Mouse (Mus musculus) ZHBTc4 (cell line): ENCODE measurements at regions not wholly inside any gene's neighbourhood (a gene's known extent, or its start where the extent isn't known, plus 50 kb on each side); places are given as distances from the start of the nearest gene placed in this dataset.

ENCODE experiments used
- DNase-seq: peaks from one replicate; pipeline ENCODE4 v3.0.0-alpha.2; 2011; ENCODE audit warnings: low read depth, low spot score

DNA sequence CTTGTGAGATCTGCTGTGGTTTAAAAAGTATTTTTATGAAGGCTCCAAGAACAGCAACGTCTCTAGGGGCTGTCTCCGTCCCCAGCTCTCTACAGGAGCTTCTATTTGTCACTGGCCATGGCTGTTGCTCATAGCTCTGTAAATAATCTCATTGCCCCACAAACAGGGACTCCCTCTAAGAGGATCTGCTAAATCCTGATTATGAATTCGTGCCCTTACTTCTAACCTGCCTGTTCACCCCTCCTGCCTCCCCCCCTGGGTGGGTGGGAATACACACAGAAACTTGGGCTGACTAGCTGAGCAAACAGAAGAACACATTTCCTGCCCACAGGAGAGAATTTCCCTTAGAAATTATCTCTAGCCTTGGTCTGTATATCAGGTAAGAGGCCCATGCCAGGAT is 155.9 kb upstream of the Ncam1 start:
- DNase-seq = no peak

GRCm38 (mm10) chr9:49950321-49950720 is 151.6 kb upstream of the Ncam1 start:
- DNase-seq = no peak

GRCm38 (mm10) chr9:49948546-49948945 is 149.8 kb upstream of the Ncam1 start:
- no peak for DNase-seq

DNA sequence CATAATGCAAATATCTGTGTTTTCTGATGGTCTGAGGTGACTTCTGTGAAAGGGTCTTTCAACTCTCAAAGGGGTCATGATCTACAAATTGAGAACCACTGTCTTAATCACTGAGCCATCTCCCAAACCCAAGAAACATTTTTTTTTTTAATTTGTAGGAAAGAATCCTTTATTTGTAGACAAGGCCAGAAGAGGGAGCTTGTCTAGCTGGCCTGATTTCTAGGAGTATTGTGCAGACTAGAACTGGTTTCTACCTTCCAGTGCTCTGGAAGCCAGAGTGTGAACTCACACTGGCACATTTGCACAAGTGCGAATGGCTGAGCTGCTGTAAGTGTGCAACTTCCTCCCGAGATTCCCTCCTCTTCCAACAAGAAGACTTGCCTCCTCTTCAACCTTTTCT is 148.1 kb upstream of the Ncam1 start:
- no peak for DNase-seq

DNA sequence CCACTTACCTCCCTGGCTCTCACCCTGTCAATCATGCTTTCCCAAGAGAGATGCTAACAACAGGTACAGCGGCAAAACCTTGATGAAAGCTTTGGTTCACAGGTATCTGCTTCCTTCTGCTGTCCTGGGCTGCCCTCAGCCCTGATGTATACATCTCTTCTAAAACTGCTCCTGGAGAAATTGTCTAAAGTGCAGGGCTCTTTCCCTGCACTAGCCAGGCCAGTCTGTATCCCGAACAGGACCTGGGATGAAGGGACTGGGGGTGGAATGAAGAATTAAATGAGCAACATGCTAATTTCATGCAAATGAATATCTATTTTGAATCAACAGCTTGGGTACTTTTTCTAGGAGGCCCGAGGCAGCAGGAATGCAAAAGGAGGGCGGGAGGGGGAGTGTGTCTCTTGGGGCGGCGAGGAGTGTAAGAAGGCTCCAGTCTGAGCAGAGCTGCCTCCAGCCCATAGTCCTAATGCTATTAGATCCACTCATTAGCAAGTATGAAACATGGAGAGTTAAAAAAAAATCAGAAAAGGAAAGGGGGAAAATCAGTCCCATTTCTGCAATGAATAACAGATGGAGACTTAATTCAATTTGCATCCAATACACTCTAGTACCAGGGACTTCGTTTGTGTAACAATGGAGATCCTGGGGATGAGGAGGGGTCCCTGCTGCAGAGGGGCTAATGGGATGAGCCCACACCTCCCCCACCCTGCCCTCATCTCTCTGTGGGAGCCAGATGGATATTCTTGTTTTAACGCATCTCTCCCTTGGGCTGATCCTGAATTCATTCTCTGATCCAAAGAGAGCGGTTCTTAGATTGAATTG is 137.0 kb upstream of the Ncam1 start:
- peak; percentile 26 for DNase-seq

DNA sequence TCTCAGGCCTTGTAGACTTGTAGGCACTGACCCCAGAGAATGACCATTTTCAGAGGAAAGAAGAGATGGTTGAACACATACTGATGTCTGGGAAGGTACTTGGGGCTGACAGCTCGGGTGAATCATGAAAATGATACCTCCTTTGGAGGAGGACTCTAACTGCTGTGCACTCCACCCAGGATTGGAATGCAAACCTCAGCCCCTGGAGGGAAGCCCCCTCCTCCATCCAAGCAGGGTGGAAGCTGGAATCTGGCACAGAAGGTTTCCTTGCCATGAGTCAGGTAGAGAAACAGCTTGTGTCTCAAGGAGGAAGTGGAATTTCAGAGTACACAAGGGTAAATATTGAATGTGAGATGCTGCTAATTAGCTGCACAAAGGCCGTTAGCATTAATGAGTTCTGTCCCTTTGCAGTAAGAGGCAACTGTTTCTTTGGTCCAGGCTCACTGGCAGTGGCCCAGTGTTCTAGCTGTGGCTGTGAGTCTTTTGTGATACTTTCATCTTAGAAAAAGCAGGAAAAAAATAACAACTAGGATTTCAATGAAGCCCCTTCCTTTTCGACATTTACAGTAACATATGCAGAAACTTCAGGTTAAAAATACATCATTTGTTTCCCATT is 129.4 kb upstream of the Ncam1 start:
- DNase-seq = peak; percentile 24

GRCm38 (mm10) chr9:49927281-49927680 is 128.6 kb upstream of the Ncam1 start:
- no peak for DNase-seq

- no peak for DNase-seq
These were observed 127.1 kb upstream of the Ncam1 start for GRCm38 (mm10) chr9:49925796-49926195.

GRCm38 (mm10) chr9:49923981-49924501 is 125.3 kb upstream of the Ncam1 start:
- no peak for DNase-seq

DNA sequence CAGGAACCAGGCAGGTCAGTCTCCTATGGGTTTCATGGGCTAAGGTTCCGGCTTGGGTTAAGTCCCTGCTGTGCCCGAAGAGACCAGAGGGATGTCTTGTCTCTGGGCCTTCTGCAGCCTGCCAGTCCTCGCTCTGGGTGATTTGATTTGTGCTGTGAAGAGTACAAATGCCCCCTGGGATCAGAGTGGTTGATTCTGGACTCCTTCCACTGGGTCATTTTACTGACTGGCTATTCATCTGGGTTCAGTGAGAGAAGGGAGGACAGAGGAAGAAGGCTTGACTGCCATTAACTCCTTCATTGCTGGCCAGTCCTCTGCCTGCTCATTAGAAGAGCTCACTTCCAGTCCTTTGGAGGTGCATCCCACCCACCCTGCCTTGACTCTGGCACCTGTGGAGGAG is 124.0 kb upstream of the Ncam1 start:
- DNase-seq = no peak

- DNase-seq = peak; percentile 38
These were observed 123.4 kb upstream of the Ncam1 start for GRCm38 (mm10) chr9:49922162-49922561.

GRCm38 (mm10) chr9:49921306-49921705 is 122.6 kb upstream of the Ncam1 start:
- DNase-seq = no peak

DNA sequence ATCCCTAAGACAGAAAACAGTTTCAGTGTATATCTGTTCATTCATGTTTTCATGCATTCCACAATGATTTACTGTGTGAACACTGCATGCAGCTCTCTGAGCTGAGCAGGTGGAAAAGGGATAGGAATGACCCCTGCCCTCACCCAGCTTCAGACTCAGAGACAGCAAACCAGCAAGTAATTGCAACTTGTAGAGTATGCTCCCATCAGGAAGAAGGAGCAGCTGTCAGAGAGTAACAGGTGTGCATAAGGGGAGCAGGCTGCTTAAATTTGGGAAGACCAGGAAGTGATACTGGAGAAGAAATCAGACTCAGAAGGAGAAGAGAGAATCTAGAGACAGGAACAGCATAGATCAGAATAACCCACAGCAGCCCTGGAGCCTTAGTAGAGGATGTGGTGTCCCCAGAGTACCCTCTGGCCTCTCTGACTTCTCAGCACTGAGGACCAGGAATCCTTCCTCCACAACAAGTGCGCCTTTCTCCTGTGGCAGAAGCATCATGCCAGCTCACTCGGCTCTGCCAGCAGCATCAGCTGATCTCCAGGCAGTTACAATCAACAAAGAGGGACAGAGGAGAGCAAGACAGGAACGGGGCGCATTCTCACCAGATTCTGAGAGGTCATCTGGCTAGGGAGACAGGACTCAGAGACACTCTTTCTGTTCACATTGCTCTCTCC is 116.5 kb upstream of the Ncam1 start:
- no peak for DNase-seq

DNA sequence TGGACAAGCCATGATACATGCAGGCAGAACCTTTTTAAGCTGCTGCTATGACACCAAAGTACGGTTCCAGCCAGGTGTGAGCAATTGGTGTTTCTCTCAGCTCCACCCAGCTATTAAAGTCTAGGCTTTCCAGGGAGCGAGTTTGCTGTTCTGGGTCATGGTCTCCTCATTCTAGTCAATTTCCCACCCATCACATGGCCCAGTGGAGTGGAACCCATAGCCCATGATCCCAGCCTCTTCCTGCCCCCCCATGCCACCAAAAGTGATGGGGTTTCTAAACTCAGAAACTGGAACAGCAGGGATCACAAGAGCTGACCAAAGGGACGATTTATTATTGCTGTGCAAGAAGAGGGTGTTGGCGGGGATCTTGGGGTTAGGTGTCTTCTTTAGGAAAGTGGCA is 115.0 kb upstream of the Ncam1 start:
- DNase-seq = no peak

DNA sequence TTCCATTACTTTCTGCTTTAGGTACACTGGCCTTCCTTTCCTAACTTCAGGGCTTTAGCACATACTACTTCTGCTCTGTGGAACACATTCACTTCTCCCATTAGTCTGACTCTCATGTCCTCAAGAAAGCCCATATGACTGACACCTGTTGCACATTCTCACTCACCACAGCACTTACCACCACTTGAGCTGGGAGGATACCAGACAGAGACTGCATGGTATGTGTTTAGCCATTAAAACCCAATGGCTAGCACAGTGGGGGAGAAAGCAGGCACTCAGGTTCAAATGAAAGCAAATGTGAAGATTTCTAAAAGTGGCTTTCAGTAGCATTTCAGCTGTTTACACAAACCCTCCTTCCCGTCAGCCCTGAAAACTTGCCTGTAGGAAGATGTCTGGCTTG is 113.6 kb upstream of the Ncam1 start:
- peak; percentile 54 for DNase-seq

- no peak for DNase-seq
These were observed 107.6 kb upstream of the Ncam1 start for GRCm38 (mm10) chr9:49906306-49906705.

DNA sequence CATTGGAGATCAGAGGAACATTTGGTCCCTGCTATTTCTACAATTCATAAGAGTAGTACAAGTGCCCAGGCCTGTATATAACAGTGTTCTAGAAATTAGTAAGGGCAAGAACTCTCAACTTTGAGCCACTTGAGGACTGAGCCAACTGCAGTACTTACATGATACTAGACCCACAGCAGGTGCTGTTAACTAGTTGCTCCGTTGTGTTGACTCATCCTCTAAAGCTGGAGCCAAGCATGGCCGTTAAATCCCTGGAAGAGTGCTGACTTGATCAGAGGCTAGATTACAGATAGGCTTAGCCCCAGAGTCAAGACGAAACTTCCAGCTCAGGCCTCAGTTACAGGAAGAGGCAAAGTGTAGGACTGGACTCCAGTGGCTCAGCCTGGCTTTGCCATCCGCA is 107.0 kb upstream of the Ncam1 start:
- no peak for DNase-seq

DNA sequence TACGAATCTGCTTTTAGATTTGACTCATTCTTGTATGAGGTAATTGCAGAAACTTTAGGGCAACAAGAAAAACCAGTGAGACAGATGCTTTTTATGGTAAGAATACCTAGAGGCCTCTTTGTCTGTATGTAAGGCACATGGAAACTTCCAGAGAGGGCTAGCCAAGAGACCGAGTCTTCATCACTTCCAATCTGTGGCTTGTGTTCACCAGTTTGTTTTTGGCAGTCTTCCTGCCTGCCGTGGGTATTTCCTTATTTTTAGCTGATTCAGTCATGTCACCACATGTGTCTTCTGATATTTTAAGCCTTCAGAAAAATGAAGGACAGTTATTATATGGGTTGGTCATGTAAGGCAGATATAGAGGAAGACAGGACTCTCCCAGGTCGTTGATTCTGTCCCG is 100.2 kb upstream of the Ncam1 start:
- DNase-seq = no peak

DNA sequence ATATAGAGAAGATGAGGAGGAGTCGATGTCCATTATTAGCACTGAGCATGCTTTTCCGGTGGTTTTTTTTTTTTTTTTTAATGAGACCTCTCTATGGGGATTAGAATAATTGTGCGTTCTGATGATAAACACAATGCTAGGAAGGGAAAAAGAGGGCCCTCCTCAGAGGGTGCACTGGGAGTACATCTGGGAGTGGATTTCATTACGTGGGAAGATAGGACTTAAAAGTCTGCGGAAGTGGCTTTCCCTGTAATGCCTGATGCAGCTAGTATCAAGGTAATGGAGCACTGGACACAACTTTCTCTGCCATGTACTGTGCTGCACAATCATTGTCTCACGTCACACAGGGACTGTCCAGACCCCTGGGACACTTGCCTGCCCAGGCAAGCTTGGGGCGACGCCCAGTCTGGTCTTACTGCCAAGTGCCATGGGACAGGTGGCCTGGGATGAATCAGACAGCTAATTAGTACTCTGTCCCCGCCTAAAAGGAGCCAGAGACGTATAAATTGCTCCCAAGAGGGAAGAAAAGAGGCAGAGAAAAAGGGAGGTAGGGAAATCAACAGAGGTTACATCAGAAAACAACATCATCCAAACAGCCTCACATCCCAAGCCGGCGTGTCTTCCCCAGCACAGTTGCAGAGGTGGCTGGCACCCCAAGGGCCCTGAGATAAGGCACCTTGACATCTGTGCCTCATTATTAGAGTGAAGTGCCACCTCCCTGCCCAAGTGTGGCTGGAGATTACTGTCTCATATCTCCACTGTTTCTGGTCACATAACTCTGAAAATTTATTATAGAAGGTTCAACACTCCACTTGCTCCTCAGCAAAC is 86.0 kb upstream of the Ncam1 start:
- no peak for DNase-seq

DNA sequence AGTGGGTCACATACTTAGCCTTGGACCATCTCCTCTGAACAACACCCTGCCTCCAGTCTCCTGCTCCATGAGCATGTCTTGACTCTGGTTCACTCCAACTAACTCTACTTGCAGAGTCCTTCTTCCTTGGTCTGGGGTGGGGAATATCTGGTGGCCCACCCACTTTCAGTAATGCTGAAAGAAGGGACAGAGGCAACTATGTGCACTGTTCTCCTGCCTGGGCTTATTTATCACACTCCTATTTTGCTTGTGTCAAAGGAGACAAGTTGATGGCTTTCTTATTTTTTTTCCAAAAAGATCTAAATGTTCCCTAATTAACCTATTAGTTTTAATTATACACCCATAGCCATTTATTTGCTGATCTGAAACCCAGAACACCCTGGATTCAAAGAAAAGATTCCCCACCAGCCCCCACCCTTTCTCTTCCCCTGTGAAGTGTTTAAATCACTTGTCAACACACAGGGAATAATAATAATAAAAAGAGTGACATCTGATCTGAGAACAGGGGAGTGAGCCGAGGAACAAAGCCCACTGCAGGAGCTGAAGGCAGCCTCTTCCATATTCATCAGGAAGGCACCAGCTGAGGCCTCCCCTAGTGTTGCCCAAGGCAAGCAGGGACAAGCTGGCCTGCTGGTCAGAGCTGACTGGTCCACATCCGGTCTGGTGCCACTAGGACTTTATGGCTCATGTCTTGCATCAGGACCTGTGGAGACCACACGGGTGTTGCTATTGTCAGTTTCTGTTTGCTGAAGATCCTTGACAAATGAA is 80.8 kb upstream of the Ncam1 start:
- DNase-seq = no peak

GRCm38 (mm10) chr9:49874881-49875280 is 76.2 kb upstream of the Ncam1 start:
- DNase-seq = no peak
